Mouse (Mus musculus): ENCODE data around the gene Filip1l.

- TF ChIP-seq ZC3H11A (IDR thresholded peaks at IDR 0.05; ENCODE audit: borderline replicate concordance, low read depth, low read length) = no peak
- no peak for TF ChIP-seq MAFK (IDR thresholded peaks at IDR 0.05; ENCODE audit: insufficient read depth, low read depth, low read length)
- TF ChIP-seq ZNF384 (IDR thresholded peaks at IDR 0.05; ENCODE audit: low read depth, low read length) = no peak
- TF ChIP-seq HCFC1 (IDR thresholded peaks at IDR 0.05; ENCODE audit: borderline replicate concordance, insufficient read depth, low read length) = no peak
- no peak for TF ChIP-seq CHD2 (IDR thresholded peaks at IDR 0.05; ENCODE audit: low read depth, low read length)
Observed at GRCm38 (mm10) chr16:57362679-57363401, 9.9 kb downstream of the Filip1l start.
